In genomic region chr5:36894070-36894469, GRCm38 (mm10) we compare ENCODE assay signal across 21 mouse cellular contexts. TPM values are rescaled to one million over a fixed set of nuclear protein-coding genes. Genes with fewer than 3 reads are reported as not detected.
"Had no signal": no experiment of that assay in that cellular context is flagged by ENCODE, and none has a peak within 500 bp of the region (broad histone marks: within the 10 kb centered on the region; RNA-seq: fewer than 3 reads in every experiment).

No protein-coding gene starts in this region.

- H3K4me3 ChIP-seq: limb, embryonic 10.5 days; limb, embryonic 13.5 days; liver, embryonic 12.5 days; liver, embryonic 15.5 days; lung, embryonic 15.5 days; megakaryocyte, embryonic 14.5 days; midbrain, embryonic 10.5 days; midbrain, embryonic 13.5 days; neural tube, embryonic 13.5 days had no signal

- H3K4me1 ChIP-seq: limb, embryonic 10.5 days; limb, embryonic 13.5 days; liver, embryonic 12.5 days; liver, embryonic 15.5 days; lung, embryonic 15.5 days; megakaryocyte, embryonic 14.5 days had no signal

- DNase-seq: kidney, adult 9 months; kidney, postnatal 14 days; kidney, postnatal 4 days; layer of hippocampus, adult 9-11 months; liver; lung, adult 18-20 months; lung, postnatal 10 days; lung, postnatal 36 days; thymus, adult 18-20 months; thymus, postnatal 36 days had no signal

- H3K27ac ChIP-seq: limb, embryonic 10.5 days; limb, embryonic 13.5 days; liver, embryonic 12.5 days; liver, embryonic 15.5 days; lung, embryonic 15.5 days; midbrain, embryonic 10.5 days; midbrain, embryonic 13.5 days had no signal

RNA-seq across cellular contexts. Expression of gene Ppp2r2c, which starts 25.8 kb away (rescaled TPM):
- total RNA-seq: neutrophil, adult 5-6 weeks had no signal
- polyA plus RNA-seq: kidney, embryonic 16.5 days; liver, embryonic 15.5 days had no signal
